ENCODE assay signal across 9 mouse cellular contexts in genomic region chr2:44311216-44311615, GRCm38 (mm10).
A peak's percentile ranks its signal among the peaks of the same experiment; 100 is the strongest.
DNase-seq lines count a peak whose midpoint lies in the region; ATAC-seq and TF ChIP-seq lines count a peak whose summit lies in the region.
"Had no signal": no experiment of that assay in that cellular context is flagged by ENCODE, and none has a peak within 500 bp of the region (broad histone marks: within the 10 kb centered on the region; RNA-seq: fewer than 3 reads in every experiment).

No protein-coding gene starts in this region.

- H3K27me3 ChIP-seq in heart, embryonic 15.5 days, result no peaks in the 10 kb centered on the region
- H3K27me3 ChIP-seq in hindbrain, embryonic 11.5 days (ENCODE audit: control insufficient read depth, insufficient read depth, low read length), result no peaks in the 10 kb centered on the region
- H3K27me3 ChIP-seq in midbrain, embryonic 14.5 days (ENCODE audit: control insufficient read depth, insufficient read depth, low read length), result no peaks in the 10 kb centered on the region
- no peaks in the 10 kb centered on the region for H3K27me3 ChIP-seq in thymus, adult 2 months (ENCODE audit: control insufficient read depth, insufficient read depth, low read length)

- ATAC-seq in heart, embryonic 15.5 days (replicated peaks; ENCODE audit: insufficient number of reproducible peaks, insufficient read depth, low FRiP score, low read depth), result no peak
- ATAC-seq in hindbrain, embryonic 11.5 days (ENCODE audit: low FRiP score), result 0 out of 2 replicates have a peak, but pooled peaks have one; percentile 60
- no peak; the same call in 1 of the 2 replicates for ATAC-seq in midbrain, embryonic 14.5 days (ENCODE audit: low FRiP score, low TSS enrichment)
- ATAC-seq: CD4-positive, CD25-positive, alpha-beta regulatory T cell, adult 4 months had no signal

- no peak for TF ChIP-seq CTCF in thymus, adult 2 months (IDR thresholded peaks at IDR 0.05; ENCODE audit: borderline replicate concordance, control insufficient read depth, extremely low read depth, insufficient read depth, low read length, poor library complexity)

- no peaks in the 10 kb centered on the region for H3K36me3 ChIP-seq in heart, embryonic 15.5 days
- H3K36me3 ChIP-seq in hindbrain, embryonic 11.5 days (ENCODE audit: control insufficient read depth, insufficient read depth, low read length), result no peaks in the 10 kb centered on the region
- no peaks in the 10 kb centered on the region for H3K36me3 ChIP-seq in midbrain, embryonic 14.5 days (ENCODE audit: control insufficient read depth, insufficient read depth, low read length)
- H3K36me3 ChIP-seq in thymus, adult 2 months (ENCODE audit: control insufficient read depth, insufficient read depth, low read length), result no peaks in the 10 kb centered on the region

- H3K9ac ChIP-seq in heart, embryonic 15.5 days, result no peak overlapping the region
- no peak overlapping the region for H3K9ac ChIP-seq in hindbrain, embryonic 11.5 days (ENCODE audit: low read depth, low read length)
- H3K9ac ChIP-seq in midbrain, embryonic 14.5 days (replicated peaks; ENCODE audit: low read length), result no peak overlapping the region; the same call in 1 of the 2 replicates

- peak overlapping the region; percentile 44 for H3K4me2 ChIP-seq in heart, embryonic 15.5 days
- peak overlapping the region; percentile 21 for H3K4me2 ChIP-seq in hindbrain, embryonic 11.5 days (replicated peaks; ENCODE audit: low read depth, low read length)
- H3K4me2 ChIP-seq in midbrain, embryonic 14.5 days (ENCODE audit: low read length), result peak overlapping the region; percentile 38

- H3K4me1 ChIP-seq in heart, embryonic 15.5 days (replicated peaks), result 0 out of 2 replicates have a peak, but pooled peaks cover 2% of the 10 kb centered on the region
- 0 out of 2 replicates have a peak, but pooled peaks cover 5% of the 10 kb centered on the region for H3K4me1 ChIP-seq in hindbrain, embryonic 11.5 days (replicated peaks; ENCODE audit: control insufficient read depth, insufficient read depth, low read length)
- H3K4me1 ChIP-seq in midbrain, embryonic 14.5 days (ENCODE audit: control insufficient read depth, insufficient read depth, low read length), result peaks cover 8% of the 10 kb centered on the region; the same call in 1 of the 2 replicates
- no peaks in the 10 kb centered on the region for H3K4me1 ChIP-seq in thymus, adult 2 months (replicated peaks; ENCODE audit: control insufficient read depth, insufficient read depth, low read length)

- no peak overlapping the region for H3K27ac ChIP-seq in heart, embryonic 15.5 days
- no peak overlapping the region for H3K27ac ChIP-seq in hindbrain, embryonic 11.5 days (ENCODE audit: low read depth, low read length)
- no peak overlapping the region for H3K27ac ChIP-seq in midbrain, embryonic 14.5 days (replicated peaks; ENCODE audit: low read depth, low read length)
- no peak overlapping the region for H3K27ac ChIP-seq in thymus, adult 2 months (ENCODE audit: control insufficient read depth, insufficient read depth, low read length)

- no peak for DNase-seq in heart, postnatal 25 days (ENCODE audit: low spot score)
- DNase-seq in embryo, embryonic 11 days, result peak; percentile 54
- peak; percentile 27 for DNase-seq in hindbrain, embryonic 11.5 days (ENCODE audit: low spot score)
- peak; percentile 50 for DNase-seq in midbrain, embryonic 14.5 days
- no peak for DNase-seq in gastrocnemius, postnatal 25 days
- DNase-seq in B cell, adult 2 months, result no peak
- DNase-seq in thymus, adult 2 months, result no peak

- peak overlapping the region; percentile 19 for H3K4me3 ChIP-seq in heart, embryonic 15.5 days
- H3K4me3 ChIP-seq in hindbrain, embryonic 11.5 days (ENCODE audit: low read depth, low read length), result no peak overlapping the region
- no peak overlapping the region for H3K4me3 ChIP-seq in midbrain, embryonic 14.5 days (replicated peaks; ENCODE audit: low read depth, low read length)
- no peak overlapping the region for H3K4me3 ChIP-seq in thymus, adult 2 months (ENCODE audit: control insufficient read depth, insufficient read depth, low read length)

- 29% methylated on average over 10 of the region's 10 CpGs for WGBS in heart, embryonic 15.5 days
- WGBS in hindbrain, embryonic 11.5 days, result 6% methylated on average over 10 of the region's 10 CpGs
- 6% methylated on average over 10 of the region's 10 CpGs for WGBS in midbrain, embryonic 14.5 days
- WGBS in thymus, adult 2 months, result 93% methylated on average over 10 of the region's 10 CpGs

- TF ChIP-seq POLR2A in thymus, adult 2 months (IDR thresholded peaks at IDR 0.05; ENCODE audit: control insufficient read depth, extremely low read depth, insufficient read depth, low read length, poor library complexity), result no peak

- intact Hi-C loops in heart, postnatal 25 days (cut with DNase I), result no loop called here

- H3K9me3 ChIP-seq in heart, embryonic 15.5 days (replicated peaks), result no peaks in the 10 kb centered on the region
- no peaks in the 10 kb centered on the region for H3K9me3 ChIP-seq in hindbrain, embryonic 11.5 days (ENCODE audit: control insufficient read depth, low read length)
- no peaks in the 10 kb centered on the region for H3K9me3 ChIP-seq in midbrain, embryonic 14.5 days (ENCODE audit: control insufficient read depth, low read length)

Comparison
In these comparisons a context has a peak if more than half of its experiments do, and no peak if none do; other contexts are left out.
1. DNase-seq: peak in embryo, embryonic 11 days (single experiment), hindbrain, embryonic 11.5 days (single experiment) and midbrain, embryonic 14.5 days (single experiment); none in heart, postnatal 25 days (single experiment), gastrocnemius, postnatal 25 days (single experiment), B cell, adult 2 months (0 of 2) and thymus, adult 2 months (single experiment).
2. Peak in every context shown above with its lines, with median percentiles within 50 percentile points of each other: H3K4me2 ChIP-seq.